Mouse (Mus musculus) cerebellum, adult 2 months (tissue): ENCODE measurements around the gene Homer1.

ENCODE experiments used
- CTCF ChIP-seq: fragments of 200-500 bp; IDR thresholded peaks from 2 replicates; pipeline ENCODE4 v1.5.1; 2011; ENCODE audit warnings: low read depth, mild to moderate bottlenecking, control low read depth, low read length, moderate library complexity, borderline replicate concordance; ENCODE audit not compliant: insufficient read depth
- POLR2A ChIP-seq: fragments of 200-500 bp; IDR thresholded peaks from 2 replicates; pipeline ENCODE4 v1.6.1; 2011; ENCODE audit warnings: low read length, control low read depth, borderline replicate concordance; ENCODE audit not compliant: insufficient read depth

GRCm38 (mm10) chr13:93410343-93410742 lies 110.9 kb downstream of the Homer1 start:
- TF ChIP-seq CTCF (no peak), POLR2A (no peak)
